Mouse (Mus musculus): ENCODE measurements around the gene Gm14597.
"Not testable (repeated sequence)": the region's sequence is repeated elsewhere in the genome, so short reads cannot be mapped to it uniquely, and the experiment has no call there.

The Gm14597 gene

GRCm38 (mm10) chrX:53608879-53609278, at the start of gene Gm14597:
Gene Gm14597, minus strand, starts transcription at chrX:53608979.
- DNase-seq (ENCODE audit: low read depth, low spot score), result not testable (repeated sequence)

- DNase-seq (ENCODE audit: low read depth, low spot score), result not testable (repeated sequence)
Observed at GRCm38 (mm10) chrX:53652917-53653316, 44.1 kb upstream of the Gm14597 start.

GRCm38 (mm10) chrX:53645885-53646284, 37.1 kb upstream of the Gm14597 start:
- no peak for DNase-seq (ENCODE audit: low read depth, low spot score)

- peak; percentile 64 for DNase-seq (ENCODE audit: low read depth, low spot score)
Observed at GRCm38 (mm10) chrX:53642980-53643961, 34.5 kb upstream of the Gm14597 start, which contains the start of gene Rtl8a. Gene Rtl8a, minus strand, starts transcription at chrX:53643682.

GRCm38 (mm10) chrX:53642604-53642979, 33.8 kb upstream of the Gm14597 start:
- not testable (repeated sequence) for DNase-seq (ENCODE audit: low read depth, low spot score)

GRCm38 (mm10) chrX:53638107-53638506, 29.3 kb upstream of the Gm14597 start:
- DNase-seq (ENCODE audit: low read depth, low spot score), result not testable (repeated sequence)

GRCm38 (mm10) chrX:53611395-53611794, 2.6 kb upstream of the Gm14597 start:
- DNase-seq (ENCODE audit: low read depth, low spot score), result not testable (repeated sequence)

GRCm38 (mm10) chrX:53610571-53610970, 1.8 kb upstream of the Gm14597 start:
- DNase-seq (ENCODE audit: low read depth, low spot score), result peak; percentile 28

- no peak for DNase-seq (ENCODE audit: low read depth, low spot score)
Observed at GRCm38 (mm10) chrX:53608122-53608813, 511 bp downstream of the Gm14597 start.

GRCm38 (mm10) chrX:53607242-53608121, 1.3 kb downstream of the Gm14597 start, which contains the start of gene Rtl8c:
Gene Rtl8c, plus strand, starts transcription at chrX:53608032.
- peak; percentile 13 for DNase-seq (ENCODE audit: low read depth, low spot score)

GRCm38 (mm10) chrX:53606176-53606575, 2.6 kb downstream of the Gm14597 start:
- not testable (repeated sequence) for DNase-seq (ENCODE audit: low read depth, low spot score)

GRCm38 (mm10) chrX:53599993-53600392, 8.8 kb downstream of the Gm14597 start:
- not testable (repeated sequence) for DNase-seq (ENCODE audit: low read depth, low spot score)

- DNase-seq (ENCODE audit: low read depth, low spot score), result not testable (repeated sequence)
Observed at GRCm38 (mm10) chrX:53583404-53583803, 25.4 kb downstream of the Gm14597 start.

- DNase-seq (ENCODE audit: low read depth, low spot score), result not testable (repeated sequence)
Observed at GRCm38 (mm10) chrX:53581407-53581806, 27.4 kb downstream of the Gm14597 start.

- DNase-seq (ENCODE audit: low read depth, low spot score), result no peak
Observed at GRCm38 (mm10) chrX:53579311-53579710, 29.5 kb downstream of the Gm14597 start.

Measured in skeletal muscle tissue, adult 2 months (tissue).